Mouse (Mus musculus): ENCODE measurements around the gene Fam107b. TPM values are rescaled to one million over a fixed set of nuclear protein-coding genes. Genes with fewer than 3 reads are reported as not detected.
A peak's percentile ranks its signal among the peaks of the same experiment; 100 is the strongest.

Gene Fam107b
- polyA plus RNA-seq, 1 experiment from 2014 or later, result 32.5 TPM

GRCm38 (mm10) chr2:3777696-3778095 is 207.4 kb downstream of the Fam107b start:
- H3K36me3 ChIP-seq, result peaks cover 37% of the 10 kb centered on the region
- H3K4me1 ChIP-seq (replicated peaks), result peaks cover 22% of the 10 kb centered on the region
- 45% methylated on average over 6 of the region's 6 CpGs for WGBS
- no peak overlapping the region for H3K4me3 ChIP-seq
- no peak overlapping the region for H3K9ac ChIP-seq
- H3K27me3 ChIP-seq (replicated peaks), result no peaks in the 10 kb centered on the region
- no peak overlapping the region for H3K27ac ChIP-seq (ENCODE audit: poor library complexity, severe bottlenecking)
- H3K4me2 ChIP-seq, result no peak overlapping the region
- no peaks in the 10 kb centered on the region for H3K9me3 ChIP-seq (replicated peaks)
- ATAC-seq (ENCODE audit: insufficient number of reproducible peaks, low FRiP score), result no peak

- Histone ChIP-seq H3K27ac (ENCODE audit: poor library complexity, severe bottlenecking) (no peak overlapping the region), H3K27me3 (replicated peaks) (no peaks in the 10 kb centered on the region), H3K4me2 (no peak overlapping the region), H3K9me3 (replicated peaks) (no peaks in the 10 kb centered on the region), H3K9ac (no peak overlapping the region), H3K36me3 (peaks cover 13% of the 10 kb centered on the region; the same call in 1 of the 2 replicates), H3K4me1 (replicated peaks) (peaks cover 15% of the 10 kb centered on the region), H3K4me3 (no peak overlapping the region)
- ATAC-seq (ENCODE audit: insufficient number of reproducible peaks, low FRiP score), result no peak
- WGBS, result 82% methylated on average over 8 of the region's 8 CpGs
Observed at GRCm38 (mm10) chr2:3785546-3785945, 215.3 kb downstream of the Fam107b start.

GRCm38 (mm10) chr2:3787752-3788423 is 217.6 kb downstream of the Fam107b start:
- no peaks in the 10 kb centered on the region for H3K9me3 ChIP-seq (replicated peaks)
- H3K36me3 ChIP-seq, result no peaks in the 10 kb centered on the region
- H3K27ac ChIP-seq (ENCODE audit: poor library complexity, severe bottlenecking), result no peak overlapping the region
- H3K4me3 ChIP-seq, result no peak overlapping the region
- no peak overlapping the region for H3K9ac ChIP-seq
- no peaks in the 10 kb centered on the region for H3K27me3 ChIP-seq (replicated peaks)
- H3K4me1 ChIP-seq (replicated peaks), result peaks cover 7% of the 10 kb centered on the region; the same call in 1 of the 2 replicates
- no peak overlapping the region for H3K4me2 ChIP-seq
- no peak for ATAC-seq (ENCODE audit: insufficient number of reproducible peaks, low FRiP score)

- Histone ChIP-seq H3K27ac (ENCODE audit: poor library complexity, severe bottlenecking) (no peak overlapping the region), H3K4me1 (replicated peaks) (peaks cover 7% of the 10 kb centered on the region; the same call in 1 of the 2 replicates), H3K9me3 (replicated peaks) (no peaks in the 10 kb centered on the region), H3K27me3 (replicated peaks) (no peaks in the 10 kb centered on the region), H3K4me3 (no peak overlapping the region), H3K9ac (no peak overlapping the region), H3K4me2 (no peak overlapping the region), H3K36me3 (no peaks in the 10 kb centered on the region)
- no peak for ATAC-seq (ENCODE audit: insufficient number of reproducible peaks, low FRiP score)
- WGBS, result 67% methylated on average over 3 of the region's 3 CpGs
Observed at GRCm38 (mm10) chr2:3788424-3788786, 218.1 kb downstream of the Fam107b start.

GRCm38 (mm10) chr2:3796543-3796942 is 226.3 kb downstream of the Fam107b start:
- no peak overlapping the region for H3K4me2 ChIP-seq
- H3K4me3 ChIP-seq, result no peak overlapping the region
- no peaks in the 10 kb centered on the region for H3K4me1 ChIP-seq (replicated peaks)
- H3K36me3 ChIP-seq, result no peaks in the 10 kb centered on the region
- WGBS, result 74% methylated on average over 5 of the region's 5 CpGs
- H3K27ac ChIP-seq (ENCODE audit: poor library complexity, severe bottlenecking), result no peak overlapping the region
- no peak overlapping the region for H3K9ac ChIP-seq
- H3K9me3 ChIP-seq (replicated peaks), result no peaks in the 10 kb centered on the region
- ATAC-seq (ENCODE audit: insufficient number of reproducible peaks, low FRiP score), result no peak
- H3K27me3 ChIP-seq (replicated peaks), result peaks cover 8% of the 10 kb centered on the region; the same call in 1 of the 2 replicates

- Histone ChIP-seq H3K9ac (no peak overlapping the region), H3K4me2 (peak overlapping the region; percentile 62)
Observed at GRCm38 (mm10) chr2:3799767-3800554, 229.7 kb downstream of the Fam107b start.

GRCm38 (mm10) chr2:3800555-3800878 is 230.2 kb downstream of the Fam107b start:
- H3K27me3 ChIP-seq (replicated peaks), result peaks cover 6% of the 10 kb centered on the region; the same call in 1 of the 2 replicates
- H3K4me1 ChIP-seq (replicated peaks), result no peaks in the 10 kb centered on the region
- no peaks in the 10 kb centered on the region for H3K9me3 ChIP-seq (replicated peaks)
- no peak overlapping the region for H3K4me2 ChIP-seq
- no peak overlapping the region for H3K27ac ChIP-seq (ENCODE audit: poor library complexity, severe bottlenecking)
- 49% methylated on average over 5 of the region's 5 CpGs for WGBS
- H3K36me3 ChIP-seq, result no peaks in the 10 kb centered on the region
- H3K4me3 ChIP-seq, result no peak overlapping the region
- no peak overlapping the region for H3K9ac ChIP-seq
- ATAC-seq (ENCODE audit: insufficient number of reproducible peaks, low FRiP score), result no peak

More at GRCm38 (mm10) chr2:3799767-3800554, 229.7 kb downstream of the Fam107b start:
- peak; percentile 63 for ATAC-seq (ENCODE audit: insufficient number of reproducible peaks, low FRiP score)
- no peaks in the 10 kb centered on the region for H3K9me3 ChIP-seq (replicated peaks)
- peaks cover 8% of the 10 kb centered on the region; the same call in 1 of the 2 replicates for H3K27me3 ChIP-seq (replicated peaks)
- H3K4me1 ChIP-seq (replicated peaks), result no peaks in the 10 kb centered on the region
- H3K27ac ChIP-seq (ENCODE audit: poor library complexity, severe bottlenecking), result no peak overlapping the region
- 15% methylated on average over 18 of the region's 18 CpGs for WGBS
- peak overlapping the region; percentile 26 for H3K4me3 ChIP-seq
- H3K36me3 ChIP-seq, result no peaks in the 10 kb centered on the region

- Histone ChIP-seq H3K27ac (ENCODE audit: poor library complexity, severe bottlenecking) (no peak overlapping the region), H3K27me3 (replicated peaks) (no peaks in the 10 kb centered on the region), H3K4me3 (no peak overlapping the region), H3K36me3 (no peaks in the 10 kb centered on the region), H3K4me1 (replicated peaks) (no peaks in the 10 kb centered on the region), H3K9me3 (replicated peaks) (no peaks in the 10 kb centered on the region), H3K9ac (no peak overlapping the region), H3K4me2 (no peak overlapping the region)
- no peak for ATAC-seq (ENCODE audit: insufficient number of reproducible peaks, low FRiP score)
- 55% methylated on average over 6 of the region's 6 CpGs for WGBS
Observed at GRCm38 (mm10) chr2:3805742-3806141, 235.5 kb downstream of the Fam107b start.

GRCm38 (mm10) chr2:3810321-3810720 is 240.0 kb downstream of the Fam107b start:
- H3K27me3 ChIP-seq (replicated peaks), result no peaks in the 10 kb centered on the region
- no peak overlapping the region for H3K4me3 ChIP-seq
- no peak for ATAC-seq (ENCODE audit: insufficient number of reproducible peaks, low FRiP score)
- H3K36me3 ChIP-seq, result no peaks in the 10 kb centered on the region
- H3K27ac ChIP-seq (ENCODE audit: poor library complexity, severe bottlenecking), result no peak overlapping the region
- H3K9me3 ChIP-seq (replicated peaks), result no peaks in the 10 kb centered on the region
- no peak overlapping the region for H3K4me2 ChIP-seq
- no peak overlapping the region for H3K9ac ChIP-seq
- no peaks in the 10 kb centered on the region for H3K4me1 ChIP-seq (replicated peaks)
- WGBS, result 60% methylated on average over 5 of the region's 5 CpGs

- H3K4me1 ChIP-seq (replicated peaks), result no peaks in the 10 kb centered on the region
- H3K27me3 ChIP-seq (replicated peaks), result no peaks in the 10 kb centered on the region
- no peak overlapping the region for H3K27ac ChIP-seq (ENCODE audit: poor library complexity, severe bottlenecking)
- H3K9me3 ChIP-seq (replicated peaks), result no peaks in the 10 kb centered on the region
- H3K4me3 ChIP-seq, result no peak overlapping the region
- WGBS, result 71% methylated on average over 6 of the region's 6 CpGs
- H3K9ac ChIP-seq, result no peak overlapping the region
- H3K36me3 ChIP-seq, result no peaks in the 10 kb centered on the region
- ATAC-seq (ENCODE audit: insufficient number of reproducible peaks, low FRiP score), result no peak
- no peak overlapping the region for H3K4me2 ChIP-seq
Observed at GRCm38 (mm10) chr2:3816142-3816609, 245.9 kb downstream of the Fam107b start.

- H3K9ac ChIP-seq, result no peak overlapping the region
- H3K9me3 ChIP-seq (replicated peaks), result no peaks in the 10 kb centered on the region
- no peaks in the 10 kb centered on the region for H3K4me1 ChIP-seq (replicated peaks)
- no peak overlapping the region for H3K4me2 ChIP-seq
- 84% methylated on average over 3 of the region's 3 CpGs for WGBS
- no peaks in the 10 kb centered on the region for H3K36me3 ChIP-seq
- H3K27ac ChIP-seq (ENCODE audit: poor library complexity, severe bottlenecking), result no peak overlapping the region
- no peak for ATAC-seq (ENCODE audit: insufficient number of reproducible peaks, low FRiP score)
- H3K27me3 ChIP-seq (replicated peaks), result no peaks in the 10 kb centered on the region
- no peak overlapping the region for H3K4me3 ChIP-seq
Observed at GRCm38 (mm10) chr2:3817626-3818025, 247.3 kb downstream of the Fam107b start.
